Mouse (Mus musculus) small intestine, adult 2 months (tissue): ENCODE measurements at regions not wholly inside any gene's neighbourhood (a gene's known extent, or its start where the extent isn't known, plus 50 kb on each side); places are given as distances from the start of the nearest gene placed in this dataset.

Source experiments
- CTCF ChIP-seq: fragments of 200-500 bp; IDR thresholded peaks from 2 replicates; pipeline ENCODE4 v1.5.1; 2012; ENCODE audit warnings: low read depth, mild to moderate bottlenecking, control low read depth, inconsistent platforms, low read length, moderate library complexity, mixed read lengths; ENCODE audit not compliant: insufficient replicate concordance, insufficient read length; ENCODE audit errors: extremely low read depth
- POLR2A ChIP-seq: fragments of 200-500 bp; IDR thresholded peaks from 2 replicates; pipeline ENCODE4 v1.6.1; 2012; ENCODE audit warnings: low read depth, mild to moderate bottlenecking, control low read depth, inconsistent platforms, low read length, moderate library complexity

DNA sequence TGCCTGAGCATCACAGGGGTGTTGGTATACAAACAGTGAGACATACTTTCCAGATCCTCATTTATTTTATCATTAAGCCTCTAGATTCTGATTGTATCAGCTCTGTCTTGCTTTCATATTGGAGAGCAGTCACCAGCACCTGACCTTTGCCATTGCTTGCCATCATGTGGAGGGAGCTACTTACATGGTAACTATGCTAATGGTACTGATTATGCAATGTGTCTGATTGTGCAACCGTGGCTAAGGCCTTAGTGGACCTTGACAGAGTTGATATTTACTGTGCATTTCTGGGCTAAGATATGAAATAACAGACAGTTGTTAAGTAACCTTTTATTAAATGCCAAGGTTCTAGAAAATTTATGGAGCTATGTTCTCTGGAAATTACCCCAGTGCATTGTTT lies 180.7 kb downstream of the 1700064H15Rik start:
- no peak for TF ChIP-seq POLR2A
- no peak for TF ChIP-seq CTCF
